Mouse (Mus musculus) E14TG2a.4 (cell line): ENCODE measurements around the gene Dis3l2.

ENCODE experiments used
- CTCF ChIP-seq: conservative IDR thresholded peaks from 2 replicates; pipeline ENCODE4 v1.5.1; 2014; ENCODE audit warnings: low read length
- NANOG ChIP-seq: IDR thresholded peaks from 2 replicates; pipeline ENCODE4 v1.6.1; 2014; ENCODE audit warnings: borderline replicate concordance, low read length, mixed read lengths
- POU5F1 ChIP-seq: IDR thresholded peaks from 2 replicates; pipeline ENCODE4 v1.6.1; 2014; ENCODE audit warnings: low read length, borderline replicate concordance

- TF ChIP-seq CTCF (no peak), NANOG (no peak), POU5F1 (no peak)
Measured at GRCm38 (mm10) chr1:86675126-86675525, 28.5 kb upstream of the Dis3l2 start.
